Mouse (Mus musculus) heart, embryonic 14.5 days (tissue): ENCODE results near the gene Tmtc4. TPM values are rescaled to one million over a fixed set of nuclear protein-coding genes. Genes with fewer than 3 reads are reported as not detected.

Experiments used
- ATAC-seq: fragments of 200-750 bp; cut with Nextera tagmentation; 2 replicates; pipeline ENCODE4 v1.8.0; 2017; ENCODE audit warnings: low read depth, moderate TSS enrichment; ENCODE audit not compliant: insufficient number of reproducible peaks, insufficient read depth, low FRiP score
- H3K27ac ChIP-seq, 2 experiments: fragments of 200-500 bp in 1 of 2; fragments of 300-500 bp in 1 of 2; sonication (generic) in 1 of 2; replicated peaks in 1 of 2; 2 replicates each; pipeline ENCODE4 v1.5.1; 2012 to 2014; ENCODE audit warnings: low read depth in 2 of 2, low read length in 2 of 2, control low read depth in 1 of 2, mild to moderate bottlenecking in 1 of 2, mixed read lengths in 1 of 2; ENCODE audit not compliant: control insufficient read depth in 1 of 2, insufficient read depth in 1 of 2
- H3K27me3 ChIP-seq: fragments of 300-500 bp; sonication (generic); 2 replicates; pipeline ENCODE4 v1.6.1; 2014; ENCODE audit warnings: mild to moderate bottlenecking, low read length, control low read depth; ENCODE audit not compliant: control insufficient read depth, insufficient read depth
- H3K36me3 ChIP-seq: fragments of 300-500 bp; sonication (generic); 2 replicates; pipeline ENCODE4 v1.6.1; 2014; ENCODE audit warnings: mild to moderate bottlenecking, control low read depth, low read length, mixed read lengths; ENCODE audit not compliant: control insufficient read depth, insufficient read depth
- H3K4me1 ChIP-seq, 2 experiments: fragments of 200-500 bp in 1 of 2; fragments of 300-500 bp in 1 of 2; sonication (generic) in 1 of 2; 2 replicates each; pipeline ENCODE4 v1.6.1; 2012 to 2014; ENCODE audit warnings: low read length in 2 of 2, control low read depth in 1 of 2, mixed read lengths in 1 of 2; ENCODE audit not compliant: control insufficient read depth in 2 of 2, insufficient read depth in 2 of 2
- H3K4me2 ChIP-seq: fragments of 300-500 bp; sonication (generic); 2 replicates; pipeline ENCODE4 v1.6.1; 2014; ENCODE audit warnings: mild to moderate bottlenecking, low read length
- H3K4me3 ChIP-seq, 2 experiments: fragments of 200-500 bp in 1 of 2; fragments of 300-500 bp in 1 of 2; sonication (generic) in 1 of 2; 2 replicates each; pipeline ENCODE4 v1.5.1; 2012 to 2014; ENCODE audit warnings: low read length in 2 of 2, mild to moderate bottlenecking in 2 of 2, control low read depth in 1 of 2, low read depth in 1 of 2, moderate library complexity in 1 of 2; ENCODE audit not compliant: control insufficient read depth in 1 of 2, insufficient read depth in 1 of 2
- H3K9ac ChIP-seq: fragments of 300-500 bp; sonication (generic); 2 replicates; pipeline ENCODE4 v1.6.1; 2014; ENCODE audit warnings: mild to moderate bottlenecking, low read length
- H3K9me3 ChIP-seq: fragments of 300-500 bp; sonication (generic); 2 replicates; pipeline ENCODE4 v1.6.1; 2016; ENCODE audit warnings: low read length, control low read depth; ENCODE audit not compliant: control insufficient read depth
- WGBS: fragments of 180-500 bp; shearing (Covaris S2); extraction: QIAGEN DNeasy Blood & Tissue Kit; methylation state at CpG from one replicate; pipeline ENCODE4 v1.1.7; 2014; 5-methylcytosine and 5-hydroxymethylcytosine counted together
- polyA plus RNA-seq: library from polyadenylated mRNA; unstranded; fragments of >200 nt; fragmentation: Nextera tagmentation; extraction: Ambion mirVana; gene quantifications from 2 replicates; pipeline ENCODE4 v1.2.1, GENCODE M21; 2014

Gene Tmtc4
- polyA plus RNA-seq, 1 experiment from 2014 or later = 17.4 TPM

DNA sequence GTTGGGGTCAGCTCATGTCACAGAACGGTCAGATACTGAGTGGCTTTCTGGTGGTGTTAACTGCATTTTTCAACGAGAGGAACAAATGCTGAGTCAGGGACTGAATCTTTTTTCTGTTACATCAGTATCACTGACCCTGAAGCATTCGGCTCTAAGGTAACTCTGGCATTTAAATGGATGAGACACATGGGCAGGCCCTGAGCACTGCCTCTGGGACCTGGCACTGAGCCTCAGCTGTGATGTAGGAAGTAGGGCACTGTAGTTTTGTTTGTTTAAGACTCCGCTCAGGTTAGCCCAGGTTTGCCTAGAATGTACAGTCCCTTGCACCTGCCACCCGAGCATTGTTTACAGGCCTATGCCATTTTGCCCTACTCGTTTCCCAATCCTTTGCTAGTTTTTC lies 114.0 kb downstream of the Tmtc4 start:
- no peaks in the 10 kb centered on the region for H3K9me3 ChIP-seq
- no peak for ATAC-seq
- H3K9ac ChIP-seq = no peak overlapping the region
- WGBS = 75% methylated on average over 6 of the region's 6 CpGs
- no peak overlapping the region for H3K4me3 ChIP-seq
- no peak overlapping the region for H3K4me2 ChIP-seq
- H3K36me3 ChIP-seq = no peaks in the 10 kb centered on the region
- H3K27ac ChIP-seq = no peak overlapping the region
- H3K27me3 ChIP-seq = no peaks in the 10 kb centered on the region
- H3K4me1 ChIP-seq = peaks cover 4 to 34% of the 10 kb centered on the region in 2 experiments

Other genes with a start within 250 kb of the Tmtc4 start
- 16.6 and 18.9 TPM in 2 replicates for gene Ggact, start 70.3 kb downstream of the Tmtc4 start, polyA plus RNA-seq